Mouse (Mus musculus) liver, adult 2 months (tissue): ENCODE data around the gene Sorl1. TPM values are rescaled to one million over a fixed set of nuclear protein-coding genes. Genes with fewer than 3 reads are reported as not detected.

ENCODE experiments used
- DNase-seq: peaks from one replicate; pipeline ENCODE4 v3.0.0-alpha.2; 2011; ENCODE audit warnings: low read depth, low spot score; ENCODE audit errors: extremely low read depth
- H3K27ac ChIP-seq: fragments of 200-500 bp; replicated peaks from 2 replicates; pipeline ENCODE4 v1.5.1; 2012; ENCODE audit warnings: low read depth, mild to moderate bottlenecking, control low read depth, inconsistent platforms, low read length; ENCODE audit not compliant: insufficient read depth
- H3K27me3 ChIP-seq: fragments of 200-500 bp; 2 replicates; pipeline ENCODE4 v1.6.1; 2012; ENCODE audit warnings: mild to moderate bottlenecking, moderate library complexity, low read length, inconsistent platforms; ENCODE audit not compliant: control insufficient read depth, insufficient read depth
- H3K36me3 ChIP-seq: fragments of 200-500 bp; 2 replicates; pipeline ENCODE4 v1.6.1; 2012; ENCODE audit warnings: low read length, inconsistent platforms; ENCODE audit not compliant: control insufficient read depth, insufficient read depth
- H3K4me1 ChIP-seq: fragments of 200-500 bp; 2 replicates; pipeline ENCODE4 v1.6.1; 2011; ENCODE audit warnings: low read length; ENCODE audit not compliant: control insufficient read depth, insufficient read depth
- H3K4me3 ChIP-seq: fragments of 200-500 bp; 2 replicates; pipeline ENCODE4 v1.5.1; 2011; ENCODE audit warnings: low read depth, mild to moderate bottlenecking, control low read depth, low read length, moderate library complexity; ENCODE audit not compliant: insufficient read depth
- H3K79me2 ChIP-seq: fragments of 200-500 bp; 2 replicates; pipeline ENCODE4 v1.6.1; 2012; ENCODE audit warnings: inconsistent platforms, mild to moderate bottlenecking, low read length, moderate library complexity; ENCODE audit not compliant: control insufficient read depth, insufficient read depth
- H3K9ac ChIP-seq: fragments of 200-500 bp; 2 replicates; pipeline ENCODE4 v1.6.1; 2012; ENCODE audit warnings: low read depth, mild to moderate bottlenecking, control low read depth, inconsistent platforms, low read length
- CTCF ChIP-seq: fragments of 200-500 bp; IDR thresholded peaks from 2 replicates; pipeline ENCODE4 v1.5.1; 2011; ENCODE audit warnings: low read depth, low read length, control low read depth
- POLR2A ChIP-seq: fragments of 200-500 bp; IDR thresholded peaks from 2 replicates; pipeline ENCODE4 v1.6.1; 2011; ENCODE audit warnings: low read length, control low read depth; ENCODE audit not compliant: insufficient read depth; ENCODE audit errors: extremely low read depth
- WGBS: fragments of 180-500 bp; shearing (Covaris S2); methylation state at CpG from one replicate; pipeline ENCODE4 v1.1.7; 2018; 5-methylcytosine and 5-hydroxymethylcytosine counted together
- polyA plus RNA-seq: library from polyadenylated mRNA; depleted of rRNA; stranded (reverse); fragments of >200 nt; gene quantifications from 2 replicates; pipeline ENCODE4 v1.2.3, GENCODE M21; 2012
- total RNA-seq: library from RNA; depleted of rRNA; stranded (reverse); fragments of >200 nt; gene quantifications from 2 replicates; pipeline ENCODE4 v1.2.3, GENCODE M21; 2014

Sorl1 gene
- total and polyA plus RNA-seq, 2 experiments: 1.4 to 2.3 TPM

DNA sequence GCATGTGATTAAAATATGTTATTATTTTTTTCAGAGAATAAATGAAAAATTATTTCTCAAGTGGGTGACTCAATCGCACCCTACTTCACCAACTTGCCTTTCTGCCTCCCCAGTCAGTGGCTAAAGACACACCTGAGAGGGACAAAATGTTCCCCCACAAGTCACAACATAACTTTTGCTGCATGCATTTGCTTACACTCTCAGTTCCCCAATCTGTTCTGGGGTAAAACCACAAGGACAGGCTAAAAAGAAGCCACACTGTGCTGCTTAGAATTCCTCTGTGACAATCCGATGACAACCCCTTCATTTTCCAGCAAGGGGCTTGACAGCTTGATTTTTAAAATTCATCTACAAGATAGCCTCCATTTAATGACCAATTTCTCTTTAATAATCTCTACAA is 22.4 kb upstream of the Sorl1 start:
- Histone ChIP-seq H3K9ac (no peak overlapping the region), H3K36me3 (no peaks in the 10 kb centered on the region), H3K79me2 (no peaks in the 10 kb centered on the region), H3K27ac (no peak overlapping the region), H3K4me1 (no peaks in the 10 kb centered on the region), H3K4me3 (no peak overlapping the region), H3K27me3 (no peaks in the 10 kb centered on the region)
- TF ChIP-seq CTCF: no peak
- no peak for TF ChIP-seq POLR2A
- 87% methylated on average over 2 of the region's 2 CpGs for WGBS
- no peak for DNase-seq

DNA sequence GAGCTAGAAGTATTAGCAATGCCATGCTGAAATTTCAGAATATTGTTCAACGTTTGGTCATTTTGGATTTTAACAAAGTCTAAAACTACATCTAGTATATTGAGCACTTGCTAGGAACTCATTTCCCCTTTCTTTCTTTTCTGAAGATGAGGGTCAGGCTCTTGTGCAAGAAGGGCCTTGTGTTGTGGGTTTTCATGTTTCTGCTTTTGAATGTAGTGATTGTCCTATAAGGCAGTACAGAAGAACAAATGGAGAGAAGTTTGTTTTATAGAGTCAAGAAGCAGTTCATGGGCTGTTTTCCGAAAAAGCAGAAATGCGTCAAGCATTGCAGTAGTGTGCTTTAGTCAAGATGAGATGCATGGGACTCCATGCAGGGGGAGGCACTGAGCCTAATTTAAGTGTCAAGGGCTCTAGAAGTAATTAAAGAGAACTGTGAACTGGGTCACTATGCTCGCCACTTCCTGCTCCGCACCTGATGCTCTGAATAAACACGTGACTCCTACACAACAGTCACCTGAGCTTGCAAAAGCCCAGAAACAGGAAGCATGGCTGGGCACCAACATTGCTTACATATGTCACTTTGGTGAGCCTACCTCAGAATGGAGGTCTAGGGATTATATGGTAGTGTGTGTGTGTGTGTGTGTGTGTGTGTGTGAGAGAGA is 17.6 kb upstream of the Sorl1 start:
- H3K4me1 ChIP-seq: peaks cover 7% of the 10 kb centered on the region
- H3K27ac ChIP-seq: no peak overlapping the region
- H3K27me3 ChIP-seq: no peaks in the 10 kb centered on the region
- H3K4me3 ChIP-seq: no peak overlapping the region
- no peak for DNase-seq
- H3K36me3 ChIP-seq: no peaks in the 10 kb centered on the region
- H3K79me2 ChIP-seq: no peaks in the 10 kb centered on the region
- H3K9ac ChIP-seq: no peak overlapping the region
- 78% methylated on average over 6 of the region's 6 CpGs for WGBS
- TF ChIP-seq POLR2A (no peak), CTCF (no peak)

DNA sequence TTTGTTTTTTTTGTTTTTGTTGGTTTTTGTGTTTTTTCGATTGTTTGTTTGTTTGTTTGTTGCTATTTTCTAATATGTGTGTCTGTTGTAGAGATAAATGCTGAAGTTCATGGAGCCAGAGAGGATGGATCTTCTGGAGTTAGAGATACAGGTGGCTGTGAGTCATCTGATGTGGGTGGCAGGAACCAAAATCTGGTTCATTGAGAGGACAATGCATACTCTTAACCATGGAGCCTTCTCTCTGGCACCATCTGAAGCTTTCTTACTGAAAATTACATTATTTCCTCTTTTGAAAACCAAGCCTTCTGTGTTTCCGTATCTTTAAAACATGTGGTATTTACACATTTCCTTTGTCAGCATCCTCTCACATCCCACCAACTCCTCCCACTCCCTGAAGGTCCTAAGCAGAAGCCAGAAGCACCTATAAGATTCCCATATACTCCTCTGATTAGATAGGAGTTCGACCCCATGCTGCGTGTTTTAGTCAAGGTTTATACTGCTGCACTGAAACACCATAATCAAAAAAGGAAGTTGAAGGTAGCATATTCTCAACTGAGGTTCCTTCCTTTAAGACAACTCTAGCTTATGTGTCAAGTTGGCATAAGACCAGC is 14.3 kb upstream of the Sorl1 start:
- Histone ChIP-seq H3K79me2 (no peaks in the 10 kb centered on the region), H3K9ac (no peak overlapping the region), H3K27me3 (no peaks in the 10 kb centered on the region), H3K4me1 (peaks cover 13% of the 10 kb centered on the region), H3K4me3 (no peak overlapping the region), H3K36me3 (no peaks in the 10 kb centered on the region), H3K27ac (no peak overlapping the region)
- TF ChIP-seq CTCF: no peak
- TF ChIP-seq POLR2A: no peak
- peak; percentile 9 for DNase-seq
- WGBS: 80% methylated on average over 4 of the region's 4 CpGs

DNA sequence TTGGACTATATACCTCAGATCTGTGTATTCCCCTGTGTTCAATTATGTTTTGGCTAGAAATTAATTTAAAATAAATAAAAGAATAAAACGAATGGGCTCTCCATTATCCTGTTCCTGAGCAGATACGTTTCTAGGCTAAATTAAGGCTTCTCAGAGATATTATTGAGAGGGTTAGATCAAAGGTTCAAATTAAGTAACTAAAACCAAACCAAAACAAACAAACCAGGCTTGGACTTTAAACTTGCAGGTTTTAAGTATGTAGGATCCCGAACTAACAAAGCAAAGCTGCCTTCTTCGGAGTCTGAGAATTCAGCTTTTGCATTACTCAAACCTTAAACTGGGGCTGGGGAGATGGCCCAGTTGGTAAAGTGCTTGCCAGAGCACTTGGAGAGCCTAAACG is 13.5 kb upstream of the Sorl1 start:
- H3K9ac ChIP-seq: no peak overlapping the region
- H3K27me3 ChIP-seq: no peaks in the 10 kb centered on the region
- H3K36me3 ChIP-seq: no peaks in the 10 kb centered on the region
- H3K79me2 ChIP-seq: no peaks in the 10 kb centered on the region
- H3K4me1 ChIP-seq: peaks cover 13% of the 10 kb centered on the region
- no peak overlapping the region for H3K4me3 ChIP-seq
- TF ChIP-seq CTCF: no peak
- no peak for TF ChIP-seq POLR2A
- WGBS: 20% methylated on average over 5 of the region's 5 CpGs
- peak; percentile 89 for DNase-seq
- peak overlapping the region; percentile 35 for H3K27ac ChIP-seq

DNA sequence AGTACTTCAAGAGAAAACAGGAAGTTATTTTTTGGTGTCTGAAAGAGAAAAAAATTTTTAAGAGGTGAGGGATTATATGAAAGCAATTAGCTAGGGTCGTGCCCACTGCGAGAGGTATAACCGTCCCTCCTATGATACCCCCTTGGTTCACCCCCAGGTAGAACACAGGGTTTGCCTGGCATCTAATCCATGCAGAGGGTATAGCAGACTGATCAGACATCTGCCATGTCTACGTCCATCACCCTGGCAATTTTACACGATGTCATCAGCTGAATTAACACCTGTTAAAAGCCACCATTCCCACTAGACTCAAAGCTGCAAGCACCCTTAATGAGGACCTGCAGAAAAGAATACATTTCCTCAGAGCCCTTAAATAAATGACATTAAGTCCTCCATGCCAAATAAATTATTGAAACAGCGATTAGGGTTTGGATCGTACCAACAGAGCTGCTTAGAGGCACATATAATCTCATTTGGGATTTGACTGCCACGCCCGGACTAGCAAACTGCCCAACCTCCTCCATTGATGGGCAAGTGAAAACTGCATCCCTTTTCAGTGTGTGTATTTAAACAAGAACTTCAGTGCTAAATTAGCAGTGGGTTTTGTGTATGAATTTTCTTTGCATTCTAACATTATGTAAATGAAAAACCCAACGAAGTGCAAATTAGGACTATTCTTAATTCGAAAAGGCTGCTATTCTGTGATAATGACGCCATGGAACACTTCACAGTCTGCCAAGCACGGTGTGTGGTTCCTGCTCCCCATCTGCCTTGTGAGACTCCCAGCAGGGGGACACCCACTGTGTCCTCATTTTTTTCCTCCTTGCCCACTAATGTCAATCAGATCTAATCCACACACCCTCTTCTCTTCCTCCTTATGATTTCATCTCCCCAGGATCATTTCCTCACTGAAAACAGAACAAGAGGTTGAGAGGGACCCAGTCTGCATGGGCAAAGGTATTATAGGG is 7.0 kb upstream of the Sorl1 start:
- no peak for TF ChIP-seq POLR2A
- TF ChIP-seq CTCF: no peak
- 81% methylated on average over 13 of the region's 13 CpGs for WGBS
- DNase-seq: no peak

More for the DNA sequence above, 7.0 kb upstream of the Sorl1 start:
- H3K9ac ChIP-seq: no peak overlapping the region
- H3K27ac ChIP-seq: no peak overlapping the region
- peaks cover 2% of the 10 kb centered on the region; the same call in 1 of the 2 replicates for H3K4me1 ChIP-seq
- H3K36me3 ChIP-seq: no peaks in the 10 kb centered on the region
- no peak overlapping the region for H3K4me3 ChIP-seq
- no peaks in the 10 kb centered on the region for H3K27me3 ChIP-seq
- no peaks in the 10 kb centered on the region for H3K79me2 ChIP-seq
